Mouse (Mus musculus) G1E (cell line): ENCODE data around the gene Aars.

Source experiments
- CTCF ChIP-seq: IDR thresholded peaks from 2 replicates; pipeline ENCODE4 v1.5.1; 2012; ENCODE audit warnings: low read depth, low read length, inconsistent platforms, mixed read lengths
- GATA1 ChIP-seq: IDR thresholded peaks from 2 replicates; pipeline ENCODE4 v1.6.1; 2012; ENCODE audit warnings: borderline replicate concordance, low read length, inconsistent platforms, mixed read lengths
- GATA2 ChIP-seq: IDR thresholded peaks from 2 replicates; pipeline ENCODE4 v1.6.1; 2012; ENCODE audit warnings: low read depth, low read length, inconsistent platforms, borderline replicate concordance
- TAL1 ChIP-seq: conservative IDR thresholded peaks from 2 replicates; pipeline ENCODE4 v1.6.1; 2012; ENCODE audit warnings: low read depth, low read length, inconsistent platforms, mixed read lengths

- TF ChIP-seq CTCF (no peak), GATA1 (no peak), TAL1 (no peak), GATA2 (no peak)
Measured at GRCm38 (mm10) chr8:111055661-111056060, 22.7 kb downstream of the Aars start.
